Mouse (Mus musculus): Measurements from ENCODE around the gene Hfe. TPM values are rescaled to one million over a fixed set of nuclear protein-coding genes. Genes with fewer than 3 reads are reported as not detected.

The Hfe gene
- polyA plus RNA-seq, 1 experiment from 2014 or later: 2.0 TPM

DNA sequence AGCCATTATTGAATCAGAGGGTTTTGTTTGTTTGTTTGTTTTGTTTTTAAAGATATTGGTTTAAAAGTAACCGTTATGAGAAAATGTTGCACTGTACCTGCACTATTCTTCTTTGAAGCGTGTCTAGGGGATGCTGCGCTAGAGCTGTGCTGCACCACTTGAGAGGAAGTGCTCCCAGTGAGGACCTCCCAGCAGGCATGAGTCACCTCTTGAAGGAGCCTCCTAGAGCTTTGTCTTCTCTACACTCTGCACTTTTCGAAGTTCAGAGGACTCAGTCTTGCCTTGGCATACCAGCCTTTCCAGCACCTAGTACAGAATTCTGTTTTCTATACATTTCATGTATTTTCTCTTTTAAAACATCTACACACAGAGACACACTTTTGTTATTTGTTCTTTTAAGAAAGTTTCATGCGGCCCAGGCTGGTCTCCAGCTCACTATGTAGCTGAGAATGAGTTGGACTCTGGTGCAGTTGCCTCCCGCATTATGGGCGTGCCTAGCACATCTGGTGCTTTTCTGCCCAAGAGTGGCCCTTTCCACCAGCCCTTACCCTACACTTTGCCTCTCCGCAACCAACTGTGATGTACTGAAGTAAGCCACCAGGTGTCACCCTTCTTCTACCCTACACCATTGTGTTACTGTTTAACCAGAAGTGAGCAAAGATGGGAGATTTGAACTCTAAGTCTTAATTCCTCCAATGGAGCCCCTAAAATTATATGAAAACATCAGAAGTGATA, 9.7 kb downstream of the Hfe start:
- Histone ChIP-seq H3K9me3 (no peaks in the 10 kb centered on the region), H3K27me3 (replicated peaks; ENCODE audit: low read depth, poor library complexity, severe bottlenecking) (no peaks in the 10 kb centered on the region), H3K27ac (replicated peaks) (peak overlapping the region; percentile 35), H3K4me1 (peaks cover 17% of the 10 kb centered on the region), H3K36me3 (replicated peaks) (no peaks in the 10 kb centered on the region), H3K4me3 (0 out of 2 replicates have a peak overlapping the region, but pooled peaks have one; percentile 11)
- 32% methylated on average over 8 of the region's 8 CpGs for WGBS
- DNase-seq (ENCODE audit: low spot score): peak; percentile 78

DNA sequence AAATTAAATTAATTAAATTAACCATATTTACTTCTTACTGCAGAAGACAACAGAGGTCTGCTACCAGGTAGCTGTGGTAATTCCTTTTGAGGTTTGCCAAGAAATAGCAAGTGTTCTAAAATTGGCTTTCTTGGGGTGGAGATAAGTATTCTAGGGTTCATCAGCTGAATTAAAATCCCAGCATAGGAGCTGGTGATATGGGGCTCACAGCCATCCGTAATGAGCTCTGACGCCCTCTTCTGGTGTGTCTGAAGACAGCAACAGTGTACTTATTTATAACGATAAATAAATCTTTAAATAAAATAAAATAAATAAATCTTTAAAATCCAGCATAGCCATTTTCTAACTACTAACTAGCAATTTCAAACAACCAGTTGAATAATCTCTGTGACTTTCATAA, 10.9 kb downstream of the Hfe start:
- H3K27me3 ChIP-seq (replicated peaks; ENCODE audit: low read depth, poor library complexity, severe bottlenecking): no peaks in the 10 kb centered on the region
- no peaks in the 10 kb centered on the region for H3K9me3 ChIP-seq
- 69% methylated on average over 3 of the region's 3 CpGs for WGBS
- peak overlapping the region; percentile 88; the same call in 1 of the 2 replicates for H3K27ac ChIP-seq (replicated peaks)
- no peak overlapping the region for H3K4me3 ChIP-seq
- no peaks in the 10 kb centered on the region for H3K36me3 ChIP-seq (replicated peaks)
- H3K4me1 ChIP-seq: peaks cover 23% of the 10 kb centered on the region
- no peak for DNase-seq (ENCODE audit: low spot score)

DNA sequence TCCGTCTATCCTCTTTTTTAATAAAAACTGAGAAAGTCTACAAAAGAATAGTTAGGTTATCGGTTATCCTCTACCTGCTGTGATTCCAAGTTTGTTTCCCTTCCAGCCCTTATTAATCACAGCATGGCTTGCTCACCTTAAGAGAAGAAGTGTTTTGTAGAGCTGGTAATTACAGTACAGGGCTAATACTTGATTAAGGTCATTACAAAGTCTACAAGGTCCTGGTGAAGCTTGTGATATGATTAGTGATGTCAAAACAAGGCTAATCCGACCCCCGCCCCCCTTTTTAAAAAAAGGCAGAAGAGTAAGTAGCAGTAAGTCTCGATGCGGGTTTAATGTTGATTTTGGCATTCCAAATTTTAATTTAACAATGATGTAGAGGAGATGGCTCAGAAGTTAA, 11.7 kb downstream of the Hfe start:
- no peaks in the 10 kb centered on the region for H3K36me3 ChIP-seq (replicated peaks)
- H3K9me3 ChIP-seq: no peaks in the 10 kb centered on the region
- no peaks in the 10 kb centered on the region for H3K27me3 ChIP-seq (replicated peaks; ENCODE audit: low read depth, poor library complexity, severe bottlenecking)
- 64% methylated on average over 6 of the region's 6 CpGs for WGBS
- peak overlapping the region; percentile 88 for H3K27ac ChIP-seq (replicated peaks)
- H3K4me3 ChIP-seq: peak overlapping the region; percentile 60
- DNase-seq (ENCODE audit: low spot score): peak; percentile 6
- peaks cover 23% of the 10 kb centered on the region for H3K4me1 ChIP-seq

DNA sequence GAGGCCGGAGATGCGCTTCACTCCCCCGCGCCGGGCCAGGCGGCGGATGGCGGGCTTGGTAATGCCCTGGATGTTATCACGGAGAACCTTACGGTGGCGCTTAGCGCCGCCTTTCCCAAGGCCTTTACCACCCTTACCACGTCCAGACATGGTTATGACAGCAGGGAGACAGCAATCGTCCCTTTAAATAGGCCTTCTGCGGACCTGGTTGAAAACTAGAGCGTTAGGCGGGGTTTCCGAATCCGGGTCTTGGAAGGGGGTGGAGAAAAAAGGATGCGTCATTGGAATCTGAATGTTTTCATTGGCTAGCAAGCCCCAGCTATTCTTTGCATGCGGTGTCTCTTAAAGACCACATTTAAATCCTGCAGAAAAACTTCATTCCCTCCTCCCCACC, 12.4 kb downstream of the Hfe start, which contains the start of gene Hist1h4c:
Gene Hist1h4c, minus strand, starts transcription at position 155 of the 394 bp plus-strand sequence.
- WGBS: under 1% methylated on average over 22 of the region's 22 CpGs
- no peaks in the 10 kb centered on the region for H3K9me3 ChIP-seq
- DNase-seq (ENCODE audit: low spot score): peak; percentile 96
- H3K36me3 ChIP-seq (replicated peaks): no peaks in the 10 kb centered on the region
- H3K27me3 ChIP-seq (replicated peaks; ENCODE audit: low read depth, poor library complexity, severe bottlenecking): no peaks in the 10 kb centered on the region
- peaks cover 23% of the 10 kb centered on the region for H3K4me1 ChIP-seq
- H3K4me3 ChIP-seq: peak within 1 kb of the TSS; percentile 60
- H3K27ac ChIP-seq (replicated peaks): peak within 1 kb of the TSS; percentile 88

DNA sequence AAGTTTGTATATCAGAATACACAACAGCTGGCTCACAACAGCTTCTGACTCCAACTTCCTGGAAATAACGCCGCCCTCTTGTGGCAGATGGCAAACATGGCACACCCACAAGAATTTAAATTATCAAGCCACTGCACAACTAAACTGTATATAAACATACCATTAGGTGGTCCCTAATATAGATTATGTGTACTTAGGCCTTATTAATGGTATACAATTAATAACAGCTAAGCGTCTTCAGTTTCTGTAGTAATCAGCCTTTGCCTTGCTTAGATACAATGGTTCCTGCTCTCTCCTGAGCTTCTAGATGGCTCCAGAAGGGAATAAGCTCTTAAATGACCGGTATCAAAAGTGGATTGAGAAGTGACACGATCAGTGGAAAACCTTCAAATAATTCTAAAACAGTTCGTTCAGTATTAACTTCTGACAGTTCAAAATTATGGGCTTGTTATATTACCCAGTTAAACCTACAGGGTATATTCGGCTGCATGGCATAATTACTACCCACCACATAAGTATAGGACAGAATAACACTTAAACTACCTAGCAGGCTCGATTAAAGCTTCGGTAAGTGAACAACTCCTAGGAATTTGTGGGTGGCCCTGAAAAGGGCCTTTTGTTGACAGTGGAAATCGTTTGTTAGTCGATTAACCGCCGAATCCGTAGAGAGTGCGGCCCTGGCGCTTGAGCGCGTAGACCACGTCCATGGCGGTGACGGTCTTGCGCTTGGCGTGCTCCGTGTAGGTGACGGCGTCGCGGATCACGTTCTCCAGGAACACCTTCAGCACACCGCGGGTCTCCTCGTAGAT, 13.0 kb downstream of the Hfe start:
- peak; percentile 67 for DNase-seq (ENCODE audit: low spot score)
- H3K9me3 ChIP-seq: no peaks in the 10 kb centered on the region
- no peaks in the 10 kb centered on the region for H3K27me3 ChIP-seq (replicated peaks; ENCODE audit: low read depth, poor library complexity, severe bottlenecking)
- peaks cover 23% of the 10 kb centered on the region for H3K4me1 ChIP-seq
- under 1% methylated on average over 32 of the region's 32 CpGs for WGBS
- H3K36me3 ChIP-seq (replicated peaks): no peaks in the 10 kb centered on the region
- peak overlapping the region; percentile 88 for H3K27ac ChIP-seq (replicated peaks)
- H3K4me3 ChIP-seq: peak overlapping the region; percentile 60

DNA sequence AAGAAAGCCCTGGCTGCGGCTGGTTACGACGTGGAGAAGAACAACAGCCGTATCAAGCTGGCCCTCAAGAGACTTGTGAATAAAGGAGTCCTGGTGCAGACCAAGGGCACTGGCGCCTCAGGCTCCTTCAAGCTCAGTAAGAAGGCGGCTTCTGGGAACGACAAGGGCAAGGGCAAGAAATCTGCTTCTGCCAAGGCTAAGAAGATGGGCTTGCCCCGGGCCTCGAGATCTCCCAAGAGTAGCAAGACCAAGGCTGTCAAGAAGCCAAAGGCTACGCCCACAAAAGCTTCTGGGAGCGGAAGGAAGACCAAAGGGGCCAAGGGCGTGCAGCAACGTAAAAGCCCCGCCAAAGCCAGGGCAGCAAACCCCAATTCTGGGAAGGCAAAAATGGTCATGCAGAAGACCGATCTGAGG, 14.6 kb downstream of the Hfe start:
- whole genome bisulfite sequencing: 59% methylated on average over 15 of the region's 15 CpGs
- Histone ChIP-seq H3K9me3 (no peaks in the 10 kb centered on the region), H3K4me3 (peak overlapping the region; percentile 18), H3K27ac (replicated peaks) (peak overlapping the region; percentile 80), H3K36me3 (replicated peaks) (no peaks in the 10 kb centered on the region), H3K4me1 (peaks cover 21% of the 10 kb centered on the region), H3K27me3 (replicated peaks; ENCODE audit: low read depth, poor library complexity, severe bottlenecking) (no peaks in the 10 kb centered on the region)
- DNase-seq (ENCODE audit: low spot score): no peak

DNA sequence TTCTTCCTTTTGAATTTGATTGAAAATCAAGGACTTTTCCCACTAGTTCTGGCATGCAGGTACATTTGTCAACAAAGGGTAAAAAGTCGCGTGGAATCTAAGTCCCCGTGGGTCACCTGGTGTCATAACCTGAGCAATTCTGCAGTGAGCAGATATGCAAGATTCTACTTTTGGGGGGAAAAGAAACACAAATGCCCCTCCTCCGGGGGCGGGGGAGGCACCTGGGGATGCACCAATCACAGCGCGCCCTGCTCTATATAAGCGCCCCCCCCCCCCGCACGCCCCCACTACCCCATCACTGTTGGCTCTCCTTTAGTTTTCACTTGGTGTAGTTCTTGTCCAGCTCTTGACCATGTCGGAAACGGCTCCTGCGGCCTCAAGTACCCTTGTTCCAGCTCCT, 15.1 kb downstream of the Hfe start, which contains the start of gene Hist1h1t:
Gene Hist1h1t, plus strand, starts transcription at position 301 of the 400 bp plus-strand sequence.
- H3K4me3 ChIP-seq: peak within 1 kb of the TSS; percentile 18
- peak within 1 kb of the TSS; percentile 80 for H3K27ac ChIP-seq (replicated peaks)

DNA sequence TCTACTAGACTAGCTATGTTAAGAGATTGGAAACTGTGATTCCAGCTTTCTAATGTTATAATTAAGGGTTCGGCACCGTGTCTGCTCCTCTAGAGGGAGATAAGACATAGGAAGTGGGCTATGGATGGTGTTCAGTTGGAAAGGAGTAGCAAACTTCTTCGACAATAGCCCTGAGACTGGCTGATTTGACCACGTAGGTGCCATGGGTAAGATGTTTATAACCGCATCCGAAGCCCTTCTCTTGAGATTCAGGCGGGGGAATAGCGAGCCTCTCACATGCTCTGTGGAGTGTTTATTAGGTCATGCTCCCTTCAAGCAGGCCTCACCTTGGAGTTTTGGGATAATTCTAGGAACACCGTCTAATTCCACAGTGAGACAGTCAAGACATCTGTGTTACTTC, 15.7 kb downstream of the Hfe start:
- H3K9me3 ChIP-seq: no peaks in the 10 kb centered on the region
- WGBS: 94% methylated on average over 9 of the region's 9 CpGs
- no peak overlapping the region for H3K4me3 ChIP-seq
- no peaks in the 10 kb centered on the region for H3K36me3 ChIP-seq (replicated peaks)
- DNase-seq (ENCODE audit: low spot score): no peak
- H3K27me3 ChIP-seq (replicated peaks; ENCODE audit: low read depth, poor library complexity, severe bottlenecking): no peaks in the 10 kb centered on the region
- H3K27ac ChIP-seq (replicated peaks): no peak overlapping the region
- H3K4me1 ChIP-seq: peaks cover 18% of the 10 kb centered on the region

More for the DNA sequence above, 15.1 kb downstream of the Hfe start, which contains the start of gene Hist1h1t:
- peaks cover 18% of the 10 kb centered on the region for H3K4me1 ChIP-seq
- DNase-seq (ENCODE audit: low spot score): no peak
- no peaks in the 10 kb centered on the region for H3K36me3 ChIP-seq (replicated peaks)
- no peaks in the 10 kb centered on the region for H3K9me3 ChIP-seq
- H3K27me3 ChIP-seq (replicated peaks; ENCODE audit: low read depth, poor library complexity, severe bottlenecking): no peaks in the 10 kb centered on the region
- 48% methylated on average over 13 of the region's 13 CpGs for WGBS

DNA sequence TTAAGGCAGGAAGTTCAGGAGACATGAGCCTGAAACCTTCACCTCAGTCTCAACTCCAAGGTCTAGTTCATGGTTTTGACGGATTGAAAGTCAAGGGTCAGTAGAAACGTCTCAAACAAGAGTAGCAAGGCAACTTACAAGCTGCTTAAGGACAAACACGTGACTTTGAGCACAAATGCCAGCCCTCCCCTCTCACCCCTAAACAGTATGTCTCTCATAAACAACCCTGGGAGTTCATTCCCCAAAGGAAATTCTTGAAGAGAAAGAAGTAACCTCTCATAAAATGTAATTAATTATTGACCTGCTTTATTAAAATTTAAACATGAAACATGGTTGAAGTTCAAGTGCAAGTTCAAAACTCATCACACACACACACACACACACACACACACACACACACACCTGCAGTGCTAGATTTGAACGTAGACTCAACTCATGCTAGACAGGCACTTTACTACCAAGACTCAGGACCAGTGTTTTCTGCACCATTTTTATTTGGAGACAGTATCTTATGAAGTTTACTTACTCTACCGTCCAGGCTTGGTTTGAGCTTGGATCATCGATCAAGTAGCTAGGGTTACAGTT, 16.7 kb downstream of the Hfe start:
- H3K27me3 ChIP-seq (replicated peaks; ENCODE audit: low read depth, poor library complexity, severe bottlenecking): no peaks in the 10 kb centered on the region
- no peak for DNase-seq (ENCODE audit: low spot score)
- H3K4me1 ChIP-seq: peaks cover 14% of the 10 kb centered on the region
- no peak overlapping the region for H3K4me3 ChIP-seq
- no peaks in the 10 kb centered on the region for H3K9me3 ChIP-seq
- no peaks in the 10 kb centered on the region for H3K36me3 ChIP-seq (replicated peaks)
- 85% methylated on average over 6 of the region's 6 CpGs for WGBS
- 0 out of 2 replicates have a peak overlapping the region, but pooled peaks have one; percentile 31 for H3K27ac ChIP-seq (replicated peaks)

DNA sequence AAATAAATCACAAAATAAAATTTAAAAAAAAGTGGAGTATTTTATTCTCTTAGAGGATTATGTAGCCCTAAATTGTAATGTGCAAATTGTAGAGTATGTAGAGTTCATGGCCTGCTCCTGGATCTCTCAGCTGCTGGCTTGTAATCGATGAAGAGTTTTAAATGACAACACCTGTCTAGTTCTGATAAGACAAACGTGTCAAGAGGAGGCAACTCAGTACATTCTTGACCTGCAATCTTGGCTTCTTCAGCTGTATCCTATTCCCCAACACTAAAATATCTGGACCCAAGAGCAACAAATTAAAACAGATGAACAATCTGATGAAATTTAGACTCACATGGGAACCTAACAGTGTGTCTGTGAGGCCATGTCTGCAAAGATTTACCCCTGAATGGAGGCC, 21.2 kb downstream of the Hfe start:
- H3K9me3 ChIP-seq: no peaks in the 10 kb centered on the region
- H3K27ac ChIP-seq (replicated peaks): no peak overlapping the region
- H3K36me3 ChIP-seq (replicated peaks): no peaks in the 10 kb centered on the region
- no peak for DNase-seq (ENCODE audit: low spot score)
- no peak overlapping the region for H3K4me3 ChIP-seq
- peaks cover 14% of the 10 kb centered on the region for H3K4me1 ChIP-seq
- WGBS: 77% methylated on average over 2 of the region's 2 CpGs
- no peaks in the 10 kb centered on the region for H3K27me3 ChIP-seq (replicated peaks; ENCODE audit: low read depth, poor library complexity, severe bottlenecking)

DNA sequence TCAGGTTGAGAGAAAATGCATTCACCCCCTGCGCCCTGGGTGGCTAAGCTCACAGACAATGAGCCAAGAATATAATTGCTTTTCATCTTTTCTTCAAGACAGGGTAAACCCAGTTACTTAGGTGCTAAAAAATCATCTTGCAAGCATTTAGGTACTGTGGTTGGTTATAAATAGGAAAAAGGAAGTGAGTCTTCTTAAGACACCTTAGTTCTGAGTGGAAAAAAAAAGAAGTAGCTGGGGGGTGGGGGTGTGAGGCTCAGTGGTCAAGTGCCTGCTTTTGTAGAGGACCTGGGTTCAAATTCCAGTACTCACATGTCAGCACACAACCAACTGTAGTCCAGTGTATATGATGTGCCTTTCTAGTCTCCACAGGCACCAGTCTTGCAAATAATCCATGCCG, 21.7 kb downstream of the Hfe start:
- 94% methylated on average over 2 of the region's 2 CpGs for WGBS
- no peak for DNase-seq (ENCODE audit: low spot score)
- no peaks in the 10 kb centered on the region for H3K9me3 ChIP-seq
- no peaks in the 10 kb centered on the region for H3K36me3 ChIP-seq (replicated peaks)
- peaks cover 14% of the 10 kb centered on the region for H3K4me1 ChIP-seq
- H3K27ac ChIP-seq (replicated peaks): no peak overlapping the region
- no peaks in the 10 kb centered on the region for H3K27me3 ChIP-seq (replicated peaks; ENCODE audit: low read depth, poor library complexity, severe bottlenecking)
- no peak overlapping the region for H3K4me3 ChIP-seq

DNA sequence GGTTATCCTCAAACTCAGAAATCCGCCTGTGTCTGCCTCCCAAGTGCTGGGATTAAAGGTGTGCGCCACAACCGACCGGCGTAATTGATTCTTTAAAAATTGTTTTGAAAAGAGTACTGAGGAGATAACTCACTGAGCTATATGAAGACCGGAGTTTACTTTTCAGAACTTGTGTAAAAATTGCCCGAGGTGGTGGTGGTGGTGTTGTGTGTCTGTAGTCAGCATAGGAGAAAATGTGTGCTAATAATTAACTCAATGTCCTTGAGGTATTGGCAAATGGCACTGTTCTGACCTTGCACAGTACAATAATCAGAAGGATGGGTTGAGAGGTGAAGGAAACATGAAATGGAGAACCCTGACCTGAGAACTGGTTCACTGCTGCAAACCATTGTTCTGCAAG, 22.7 kb downstream of the Hfe start:
- Histone ChIP-seq H3K9me3 (no peaks in the 10 kb centered on the region), H3K27ac (replicated peaks) (no peak overlapping the region), H3K36me3 (replicated peaks) (no peaks in the 10 kb centered on the region), H3K4me3 (no peak overlapping the region), H3K27me3 (replicated peaks; ENCODE audit: low read depth, poor library complexity, severe bottlenecking) (no peaks in the 10 kb centered on the region), H3K4me1 (peaks cover 16% of the 10 kb centered on the region)
- no peak for DNase-seq (ENCODE audit: low spot score)
- WGBS: 91% methylated on average over 7 of the region's 7 CpGs
